Mouse (Mus musculus) embryonic facial prominence, embryonic 12.5 days (tissue): Measurements from ENCODE around the gene Rpl38. TPM values are rescaled to one million over a fixed set of nuclear protein-coding genes. Genes with fewer than 3 reads are reported as not detected.

Experiments used
- ATAC-seq: fragments of 200-750 bp; cut with Nextera tagmentation; 2 replicates; pipeline ENCODE4 v1.8.0; 2017; ENCODE audit not compliant: insufficient number of reproducible peaks, insufficient read depth, low FRiP score, low TSS enrichment
- H3K27ac ChIP-seq: fragments of 300-500 bp; sonication (generic); 2 replicates; pipeline ENCODE4 v1.5.1; 2016; ENCODE audit warnings: mild to moderate bottlenecking
- H3K27me3 ChIP-seq: fragments of 300-500 bp; sonication (generic); 2 replicates; pipeline ENCODE4 v1.6.1; 2016; ENCODE audit warnings: mild to moderate bottlenecking, moderate library complexity
- H3K36me3 ChIP-seq: fragments of 300-500 bp; sonication (generic); 2 replicates; pipeline ENCODE4 v1.6.1; 2016; ENCODE audit warnings: mild to moderate bottlenecking
- H3K4me1 ChIP-seq: fragments of 300-500 bp; sonication (generic); 2 replicates; pipeline ENCODE4 v1.6.1; 2016
- H3K4me2 ChIP-seq: fragments of 300-500 bp; sonication (generic); replicated peaks from 2 replicates; pipeline ENCODE4 v1.6.1; 2016; ENCODE audit warnings: mild to moderate bottlenecking, moderate library complexity
- H3K4me3 ChIP-seq: fragments of 300-500 bp; sonication (generic); 2 replicates; pipeline ENCODE4 v1.5.1; 2016; ENCODE audit warnings: mild to moderate bottlenecking
- H3K9ac ChIP-seq: fragments of 300-500 bp; sonication (generic); 2 replicates; pipeline ENCODE4 v1.6.1; 2016; ENCODE audit warnings: mild to moderate bottlenecking, moderate library complexity
- H3K9me3 ChIP-seq: fragments of 300-500 bp; sonication (generic); 2 replicates; pipeline ENCODE4 v1.6.1; 2016; ENCODE audit warnings: mild to moderate bottlenecking, moderate library complexity
- WGBS: fragments of 180-500 bp; shearing (Covaris S2); methylation state at CpG from one replicate; pipeline ENCODE4 v1.1.7; 2016; 5-methylcytosine and 5-hydroxymethylcytosine counted together
- polyA plus RNA-seq: library from polyadenylated mRNA; unstranded; fragments of >200 nt; fragmentation: Nextera tagmentation; extraction: Ambion mirVana; gene quantifications from 2 replicates; pipeline ENCODE4 v1.2.1, GENCODE M21; 2016

Gene Rpl38
- polyA plus RNA-seq, 1 experiment from 2014 or later, result 893 TPM

- no peak overlapping the region for H3K9ac ChIP-seq
- H3K4me3 ChIP-seq, result no peak overlapping the region
- H3K36me3 ChIP-seq, result peaks cover 23% of the 10 kb centered on the region
- ATAC-seq, result no peak
- WGBS, result 68% methylated on average over 7 of the region's 7 CpGs
- no peaks in the 10 kb centered on the region for H3K9me3 ChIP-seq
- no peaks in the 10 kb centered on the region for H3K4me1 ChIP-seq
- no peak overlapping the region for H3K27ac ChIP-seq
- no peaks in the 10 kb centered on the region for H3K27me3 ChIP-seq
- H3K4me2 ChIP-seq, result no peak overlapping the region
Observed at GRCm38 (mm10) chr11:114715531-114715930, 47.2 kb downstream of the Rpl38 start.

DNA sequence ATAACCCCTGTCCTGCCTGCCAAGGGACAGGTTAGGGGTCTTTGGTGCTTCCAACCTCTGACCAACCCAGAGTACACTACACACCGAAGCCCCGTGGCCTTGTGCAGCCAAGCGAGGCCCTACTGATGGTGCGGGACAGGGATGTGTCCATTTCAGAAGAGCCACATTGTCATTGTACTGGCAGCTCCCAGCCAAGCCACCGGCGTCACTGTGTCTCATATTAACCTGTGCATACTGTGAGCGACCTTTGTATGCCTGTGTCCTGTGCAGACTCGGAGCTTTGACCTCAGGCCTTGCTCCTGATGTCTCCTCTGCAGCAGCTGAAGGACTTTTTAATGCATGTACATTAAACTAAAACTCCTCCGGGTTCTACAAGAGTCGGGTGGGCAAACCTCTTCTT lies 52.2 kb downstream of the Rpl38 start:
- WGBS, result 88% methylated on average over 10 of the region's 10 CpGs
- no peak for ATAC-seq
- Histone ChIP-seq H3K9ac (no peak overlapping the region), H3K4me2 (no peak overlapping the region), H3K27me3 (no peaks in the 10 kb centered on the region), H3K9me3 (no peaks in the 10 kb centered on the region), H3K36me3 (no peaks in the 10 kb centered on the region), H3K27ac (no peak overlapping the region), H3K4me3 (no peak overlapping the region), H3K4me1 (peaks cover 9% of the 10 kb centered on the region)

Other genes with a start within 250 kb of the Rpl38 start
- gene Ttyh2, start 6.9 kb downstream of the Rpl38 start, polyA plus RNA-seq, result 21.6 and 24.5 TPM in 2 replicates
- gene Dnaic2, start 58.9 kb downstream of the Rpl38 start, polyA plus RNA-seq, result 2.0 and 2.2 TPM in 2 replicates
- 2.1 and 2.4 TPM in 2 replicates for gene Kif19a, start 96.9 kb downstream of the Rpl38 start, polyA plus RNA-seq
- gene Btbd17, start 127.4 kb downstream of the Rpl38 start, polyA plus RNA-seq, result 7.6 and 8.7 TPM in 2 replicates
- gene Gpr142, start 130.4 kb downstream of the Rpl38 start, polyA plus RNA-seq, result not detected in 2 replicates
- 55.7 and 56.3 TPM in 2 replicates for gene Gprc5c, start 182.6 kb downstream of the Rpl38 start, polyA plus RNA-seq
- 0.87 and 1.5 TPM in 2 replicates for gene Cd300a, start 221.5 kb downstream of the Rpl38 start, polyA plus RNA-seq